Mouse (Mus musculus): Measurements from ENCODE around the gene Crebl2.

DNA sequence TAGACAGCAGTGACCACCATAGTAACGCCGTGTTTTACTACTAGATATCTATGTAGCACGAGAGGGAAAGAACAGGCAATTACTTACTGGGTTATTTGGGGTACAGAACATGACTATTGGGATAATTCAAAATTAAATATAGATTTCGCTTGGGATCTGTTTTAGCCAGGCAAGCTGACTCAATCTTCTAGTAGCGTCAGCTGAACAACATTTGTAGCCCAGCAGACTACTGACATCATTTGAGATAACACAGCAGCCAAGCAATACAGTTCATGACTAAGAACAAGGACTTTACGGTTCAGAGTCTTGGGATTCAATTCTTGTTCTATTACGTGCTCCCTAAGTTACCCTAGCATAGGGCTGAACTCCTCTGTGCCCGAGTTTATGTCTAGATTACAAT is 56.5 kb downstream of the Crebl2 start:
- TF ChIP-seq CTCF (IDR thresholded peaks at IDR 0.05; ENCODE audit: low read depth, low read length) (no peak), GATA1 (IDR thresholded peaks at IDR 0.05; ENCODE audit: borderline replicate concordance, low read length) (no peak), POLR2AphosphoS5 (IDR thresholded peaks at IDR 0.05; ENCODE audit: insufficient replicate concordance, low read depth, low read length) (no peak)

Data from G1E (cell line).